Mouse (Mus musculus) forelimb bud, embryonic 11.5 days (tissue): ENCODE data around the gene Arsb.

Experiments used
- DNase-seq: peaks from one replicate; pipeline ENCODE4 v3.0.0-alpha.2; 2012; ENCODE audit warnings: low read depth, low spot score

Gene Arsb

DNA sequence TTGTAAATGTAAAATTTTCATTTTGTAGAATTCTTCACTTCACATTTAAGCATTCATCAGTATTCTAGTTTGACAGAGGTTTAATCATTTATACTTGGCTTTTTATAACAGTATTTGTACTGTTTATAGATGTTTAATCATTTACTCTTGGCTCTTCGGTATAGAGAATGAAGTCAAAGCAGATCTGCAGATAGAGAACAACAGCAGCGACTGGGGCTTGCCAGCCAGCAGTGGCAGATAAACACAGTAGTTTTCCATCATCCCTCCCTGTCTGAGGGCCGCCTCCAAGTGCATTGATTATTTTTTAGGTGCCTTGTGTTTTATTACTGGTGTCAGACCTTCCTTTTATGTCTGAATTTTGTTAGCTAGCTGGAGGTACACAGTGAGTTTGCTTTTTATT lies 118.6 kb downstream of the Arsb start:
- no peak for DNase-seq

DNA sequence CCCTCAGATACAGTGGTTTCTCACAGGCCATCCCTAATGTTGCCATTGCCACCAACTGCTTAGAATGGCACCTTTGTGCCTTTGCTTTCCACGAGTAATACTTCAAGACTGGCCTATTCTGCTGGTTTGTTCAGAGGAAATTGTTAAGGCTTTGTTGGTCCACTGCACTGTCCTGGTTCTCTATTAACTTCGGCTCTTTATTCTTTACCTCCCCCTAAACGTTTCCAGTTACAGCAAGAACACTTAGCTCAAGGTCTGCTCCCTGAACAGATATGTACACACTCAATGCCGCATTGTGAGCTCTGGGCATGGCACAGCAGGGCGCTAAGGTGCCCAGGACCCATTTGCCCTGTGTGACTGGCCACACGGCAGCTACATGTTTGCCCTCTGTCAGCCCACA lies 119.8 kb downstream of the Arsb start:
- no peak for DNase-seq

DNA sequence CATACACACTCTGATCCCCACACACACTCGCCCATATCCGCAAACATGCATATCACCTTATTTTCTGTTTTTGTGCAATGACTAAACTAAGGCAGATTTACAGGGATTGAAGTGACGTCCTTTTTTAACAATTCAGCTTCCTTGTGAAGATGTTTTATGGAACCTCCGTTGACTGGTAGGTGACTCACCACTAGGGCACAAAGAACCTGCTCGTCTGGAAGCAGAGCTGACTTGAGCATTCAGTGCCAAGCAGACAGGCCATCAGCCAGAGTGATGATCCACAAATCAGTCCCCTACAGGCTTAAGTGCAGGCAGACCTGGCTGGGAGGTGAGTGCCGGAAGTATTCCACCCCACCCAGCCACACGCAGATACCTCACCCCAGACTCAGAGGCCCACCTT lies 120.7 kb downstream of the Arsb start:
- DNase-seq: no peak

DNA sequence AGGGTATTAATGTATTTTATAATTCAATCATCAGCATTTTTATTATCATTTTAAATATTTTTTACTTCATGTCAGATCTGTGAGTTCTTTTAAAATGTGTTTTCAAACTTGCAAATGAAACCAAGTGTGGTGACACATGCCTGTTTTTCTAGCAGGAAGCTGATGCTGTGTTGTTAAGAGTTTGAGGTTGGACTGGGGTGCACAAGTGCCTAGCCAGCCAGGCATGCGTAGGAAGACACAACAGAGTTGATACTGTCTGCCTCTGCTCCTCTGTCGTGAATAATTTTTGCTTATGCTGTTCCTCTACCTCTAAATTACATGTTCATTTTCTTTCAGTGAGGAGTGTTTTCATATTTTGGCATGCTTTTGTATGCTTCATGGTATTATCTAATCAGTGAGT lies 122.7 kb downstream of the Arsb start:
- no peak for DNase-seq

DNA sequence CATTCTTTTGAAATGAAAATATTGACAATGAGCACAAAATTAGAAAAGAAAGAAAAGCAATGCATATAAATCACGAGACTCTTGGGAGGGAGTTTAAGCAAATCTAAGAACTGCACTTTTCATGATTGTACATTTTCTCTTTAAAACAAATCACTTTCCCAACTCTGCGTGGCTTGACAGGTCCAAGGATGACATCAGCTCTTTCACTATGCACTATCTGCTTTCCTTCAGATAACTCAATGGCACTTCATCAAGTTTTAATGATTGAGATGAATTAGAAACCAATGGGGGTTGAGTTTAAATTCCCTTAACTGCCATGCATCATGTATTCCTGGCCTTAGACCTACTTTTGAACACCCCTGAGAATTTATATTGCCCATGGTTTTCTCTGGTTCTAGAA lies 124.0 kb downstream of the Arsb start:
- no peak for DNase-seq

DNA sequence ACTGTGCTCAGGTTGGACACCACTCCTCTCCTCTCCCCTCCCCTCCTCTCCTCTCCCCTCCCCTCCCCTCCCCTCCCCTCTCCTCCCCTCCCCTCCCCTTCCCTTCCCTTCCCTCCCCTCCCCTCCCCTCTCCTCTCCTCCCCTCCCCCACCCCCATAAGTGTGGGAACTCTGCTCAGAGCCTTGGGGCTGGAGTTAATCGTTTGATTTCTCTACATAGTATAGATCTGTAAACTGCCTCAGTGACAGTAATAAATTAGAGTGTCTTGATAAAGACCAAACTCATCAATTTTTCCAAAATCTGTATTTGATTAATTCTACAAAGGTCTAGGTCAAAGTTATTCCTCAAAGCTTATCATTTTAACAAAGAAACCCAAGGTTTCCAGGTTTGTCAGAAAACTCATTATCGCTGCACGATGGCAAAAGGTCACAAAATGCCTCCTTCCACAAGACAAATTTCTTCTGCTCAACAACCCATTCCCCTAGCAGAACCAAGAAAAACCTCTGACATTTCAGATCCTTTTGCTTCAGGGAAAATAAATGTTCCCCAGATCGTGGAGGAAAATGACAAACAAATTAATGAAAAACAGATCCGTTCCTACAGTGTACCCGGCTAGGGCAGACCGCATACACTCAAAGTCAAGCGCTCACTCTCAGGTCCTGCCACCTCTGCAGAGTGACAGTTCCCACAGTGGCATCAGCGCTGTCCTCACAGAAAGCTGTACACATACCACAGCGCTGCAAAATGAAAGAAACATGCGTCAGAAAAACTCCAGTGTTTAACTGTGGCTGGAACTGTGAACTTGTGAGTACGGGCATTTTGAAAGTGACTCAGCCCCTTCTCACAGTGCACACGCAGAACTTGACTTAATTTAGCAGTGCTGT lies 126.8 kb downstream of the Arsb start:
- DNase-seq: peak; percentile 69

DNA sequence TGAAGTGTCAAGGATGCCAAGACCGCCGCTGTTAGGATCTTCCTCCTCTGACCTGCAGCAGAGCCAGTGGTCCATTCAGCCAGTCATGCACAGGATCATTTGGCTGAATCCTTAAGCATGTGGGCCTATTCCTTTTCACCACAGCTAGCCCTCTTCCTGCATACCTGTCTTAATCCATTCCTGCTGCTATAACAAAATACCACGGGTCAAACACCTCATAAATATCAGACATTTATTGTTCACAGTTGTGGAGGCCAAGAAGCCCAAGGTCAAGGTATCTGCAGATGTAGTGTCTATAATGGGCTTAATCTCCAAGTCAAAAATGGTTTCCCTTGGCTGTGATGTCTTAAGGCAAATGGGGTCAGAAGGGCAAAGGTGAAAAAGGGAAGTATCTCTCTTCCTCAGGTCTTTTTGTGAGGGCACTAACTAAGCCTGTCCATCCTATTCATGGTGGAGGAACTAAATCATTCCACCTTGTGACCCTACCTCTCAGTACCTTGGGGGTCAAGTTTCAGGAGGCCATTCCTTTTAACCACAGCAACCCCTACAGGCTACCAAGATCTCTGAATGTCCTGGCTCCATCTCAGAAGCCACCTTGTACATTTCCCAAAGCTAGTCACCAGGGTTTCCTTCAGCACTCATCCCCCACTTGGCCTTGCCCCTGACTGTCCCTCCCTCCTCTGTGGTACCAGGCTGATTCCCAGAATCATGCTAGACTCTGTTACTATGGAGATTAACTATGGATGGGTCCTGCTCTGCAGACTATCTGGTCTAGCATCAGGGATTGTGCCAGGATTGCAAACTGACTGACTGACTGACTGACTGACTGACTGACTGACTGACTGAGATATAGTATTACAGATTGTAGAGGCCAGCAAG lies 128.2 kb downstream of the Arsb start:
- DNase-seq: peak; percentile 85

DNA sequence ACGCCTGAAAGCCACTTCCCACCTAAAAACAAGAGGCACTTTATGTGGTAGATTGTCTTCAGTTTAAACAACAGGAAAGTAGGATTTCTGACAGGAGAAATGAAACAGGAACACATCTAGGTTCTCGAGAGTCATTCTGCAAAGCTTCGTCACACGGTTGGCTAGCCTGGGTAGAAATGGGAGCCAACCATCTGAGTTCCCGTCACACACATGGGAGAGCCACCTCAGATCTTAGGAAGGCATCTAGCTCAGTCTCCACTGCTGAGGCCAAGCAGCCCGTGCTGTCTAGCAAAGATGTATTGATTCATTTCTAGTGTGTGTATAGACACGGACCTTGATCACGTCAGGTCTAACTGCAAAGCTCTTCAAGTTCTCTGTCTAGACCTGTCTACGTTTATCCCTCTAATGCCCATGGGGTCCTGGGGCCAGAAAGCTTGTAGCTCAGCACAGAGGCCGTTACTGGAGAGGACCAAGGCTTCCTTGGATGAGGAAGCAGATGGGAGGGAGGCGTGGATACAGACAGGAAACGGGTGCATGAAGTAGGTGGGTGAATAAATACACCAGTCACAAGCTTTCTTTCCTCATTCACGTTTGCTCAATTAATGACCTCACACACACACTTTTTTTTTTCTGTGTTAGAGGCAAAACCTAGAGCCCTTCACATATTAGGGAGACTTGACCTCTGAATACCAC lies 129.7 kb downstream of the Arsb start:
- DNase-seq: no peak

DNA sequence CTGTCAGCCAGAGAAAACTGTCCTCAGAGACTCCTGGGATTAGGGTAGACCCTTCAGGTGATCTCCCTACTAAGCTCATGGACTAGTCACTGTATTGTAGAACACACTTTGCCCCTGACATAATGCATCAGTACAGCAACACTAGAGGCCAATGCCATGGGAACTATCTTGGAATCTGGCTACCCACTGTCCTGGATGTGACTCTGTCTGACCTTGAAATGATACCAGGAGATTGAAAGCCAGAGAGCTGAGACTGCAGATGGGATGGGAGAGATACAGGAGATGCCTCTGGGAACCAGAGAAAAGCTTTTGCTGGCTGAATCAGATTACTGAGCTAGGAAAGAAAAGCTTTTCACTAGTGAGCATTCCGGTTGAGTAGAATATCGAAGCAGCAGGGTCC lies 130.7 kb downstream of the Arsb start:
- no peak for DNase-seq

DNA sequence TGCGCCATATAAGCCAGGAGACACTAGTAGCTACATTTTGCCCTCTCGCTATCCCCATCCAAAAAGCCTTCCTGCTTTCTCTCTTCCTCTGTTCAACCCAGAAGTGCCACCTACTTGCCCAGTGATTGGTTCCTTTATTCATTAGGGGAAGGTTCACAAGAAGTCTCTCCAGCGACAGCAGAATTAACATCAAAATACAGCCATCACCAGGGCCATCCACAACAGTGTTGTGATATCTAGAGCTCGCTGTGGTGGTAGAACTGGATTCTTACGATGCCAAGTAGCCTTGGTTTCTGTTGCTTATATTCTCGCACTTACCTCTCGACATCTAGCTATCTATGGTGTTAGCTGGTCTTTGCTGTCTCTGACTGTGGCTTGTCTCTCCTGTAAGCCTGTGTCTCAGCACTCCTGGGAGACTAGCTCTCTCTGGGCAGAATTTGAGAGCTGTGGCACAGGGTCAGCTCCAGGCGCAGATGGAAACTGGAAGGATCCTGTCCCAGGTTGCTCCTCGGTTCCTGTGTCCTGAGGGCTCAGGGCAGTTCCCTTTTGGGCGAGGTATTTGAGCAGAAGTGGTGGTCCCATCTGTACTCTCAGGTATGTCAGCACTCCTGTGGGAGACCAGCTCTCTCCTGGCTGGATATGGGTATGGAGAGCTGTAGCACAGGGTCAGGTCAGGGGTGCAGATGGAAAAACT lies 135.3 kb downstream of the Arsb start:
- no peak for DNase-seq

DNA sequence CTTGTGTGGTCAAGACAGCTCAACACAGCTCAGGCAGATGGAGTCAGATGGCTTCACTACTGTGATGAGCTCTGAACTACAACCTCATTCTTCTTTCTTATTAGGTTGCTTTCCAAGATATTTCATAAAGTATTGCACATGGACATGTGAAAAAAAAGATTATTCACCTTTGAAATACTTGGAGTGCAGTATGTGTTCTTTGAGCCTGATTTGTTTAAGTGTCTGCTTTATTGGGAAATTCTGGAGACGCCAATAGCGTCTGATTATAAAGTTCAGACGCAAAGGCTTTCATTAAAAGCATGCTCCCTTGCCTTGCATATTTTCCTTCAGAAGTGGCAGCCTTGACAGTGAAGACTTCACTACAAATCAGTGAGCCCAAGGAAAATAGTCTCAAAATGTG lies 136.5 kb downstream of the Arsb start:
- no peak for DNase-seq

DNA sequence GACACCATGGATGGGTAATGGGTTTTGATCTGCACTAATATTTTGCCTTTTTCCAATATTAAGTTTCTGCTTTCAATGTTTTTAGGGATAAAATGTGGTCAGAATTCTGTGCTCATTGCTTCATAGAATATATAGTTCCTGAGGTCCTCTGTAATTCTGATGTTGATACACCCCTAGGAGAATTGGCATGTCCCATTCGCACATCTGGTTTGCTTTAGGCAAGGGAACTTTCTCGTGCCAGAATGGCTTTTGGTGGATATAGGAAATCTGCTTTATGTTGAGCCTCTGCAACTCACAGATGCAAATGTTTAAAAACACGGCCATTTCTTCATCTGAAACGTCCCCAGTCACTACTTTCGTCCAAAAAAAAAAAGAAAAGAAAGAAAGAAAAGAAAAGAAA lies 138.4 kb downstream of the Arsb start:
- DNase-seq: peak; percentile 53

DNA sequence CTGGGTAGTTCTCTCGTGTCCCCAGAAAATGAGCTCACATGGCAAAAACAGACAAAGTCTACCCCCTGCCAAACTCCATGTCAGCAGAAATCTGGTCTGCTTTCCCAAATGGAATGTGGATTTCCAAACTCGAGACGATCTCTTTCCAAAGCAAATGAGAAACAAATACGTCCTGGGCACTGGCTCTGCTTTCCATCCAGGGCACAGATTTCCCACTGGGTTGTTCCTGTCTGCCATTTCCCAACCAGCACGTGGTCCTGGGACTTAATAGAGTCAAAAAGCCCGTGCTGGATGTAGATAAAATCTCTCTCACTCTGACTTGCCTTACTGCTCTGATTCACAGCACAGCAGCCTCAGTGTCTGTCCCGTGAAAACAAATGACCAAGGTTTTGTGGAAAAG lies 139.6 kb downstream of the Arsb start:
- DNase-seq: no peak

DNA sequence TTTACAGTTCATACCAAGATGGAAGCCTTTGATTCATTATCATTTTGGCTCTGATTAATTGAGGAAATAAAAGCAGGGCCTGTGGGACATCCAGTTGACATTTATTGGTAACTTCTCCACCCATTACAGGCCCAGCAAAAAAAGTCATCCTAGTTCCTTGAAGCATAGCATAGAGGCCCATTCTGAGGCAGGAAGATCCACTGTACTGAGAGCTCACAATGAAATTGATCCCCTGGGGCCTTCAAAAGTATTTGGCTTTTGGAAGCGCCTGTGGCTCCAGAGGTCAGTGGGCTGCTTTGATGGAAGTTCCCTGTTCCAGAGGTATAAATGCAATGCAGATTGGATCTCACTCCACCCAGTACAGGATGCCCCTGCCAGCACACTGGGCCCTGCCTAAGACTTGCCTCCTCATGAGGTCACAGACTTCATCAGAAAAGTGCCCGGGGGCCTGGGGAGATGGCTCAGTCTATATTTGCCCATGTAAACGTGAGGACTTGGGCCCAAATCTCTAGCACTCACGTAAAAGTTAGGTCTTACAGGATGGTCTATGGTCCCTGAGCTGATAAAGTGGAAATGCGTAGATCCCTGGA lies 141.0 kb downstream of the Arsb start:
- DNase-seq: no peak

DNA sequence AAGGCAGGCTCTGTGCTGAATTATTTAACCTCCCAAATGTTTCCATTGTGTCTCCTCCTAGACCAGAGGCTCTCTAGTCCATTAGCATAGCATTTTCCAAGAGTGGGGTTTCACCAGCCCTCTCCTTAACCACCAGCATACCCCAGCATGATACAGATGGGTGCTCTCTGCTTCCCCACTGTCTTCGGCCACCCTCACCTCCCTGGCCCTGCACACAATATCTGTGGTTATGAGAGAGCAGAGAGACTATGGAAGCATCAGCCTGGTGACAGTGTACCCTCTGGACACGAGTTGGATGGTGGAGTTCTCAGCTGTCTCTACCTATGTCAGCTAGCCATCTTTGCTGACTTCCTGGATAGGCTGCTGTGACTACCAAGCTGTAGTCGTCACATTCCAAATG lies 142.8 kb downstream of the Arsb start:
- no peak for DNase-seq

DNA sequence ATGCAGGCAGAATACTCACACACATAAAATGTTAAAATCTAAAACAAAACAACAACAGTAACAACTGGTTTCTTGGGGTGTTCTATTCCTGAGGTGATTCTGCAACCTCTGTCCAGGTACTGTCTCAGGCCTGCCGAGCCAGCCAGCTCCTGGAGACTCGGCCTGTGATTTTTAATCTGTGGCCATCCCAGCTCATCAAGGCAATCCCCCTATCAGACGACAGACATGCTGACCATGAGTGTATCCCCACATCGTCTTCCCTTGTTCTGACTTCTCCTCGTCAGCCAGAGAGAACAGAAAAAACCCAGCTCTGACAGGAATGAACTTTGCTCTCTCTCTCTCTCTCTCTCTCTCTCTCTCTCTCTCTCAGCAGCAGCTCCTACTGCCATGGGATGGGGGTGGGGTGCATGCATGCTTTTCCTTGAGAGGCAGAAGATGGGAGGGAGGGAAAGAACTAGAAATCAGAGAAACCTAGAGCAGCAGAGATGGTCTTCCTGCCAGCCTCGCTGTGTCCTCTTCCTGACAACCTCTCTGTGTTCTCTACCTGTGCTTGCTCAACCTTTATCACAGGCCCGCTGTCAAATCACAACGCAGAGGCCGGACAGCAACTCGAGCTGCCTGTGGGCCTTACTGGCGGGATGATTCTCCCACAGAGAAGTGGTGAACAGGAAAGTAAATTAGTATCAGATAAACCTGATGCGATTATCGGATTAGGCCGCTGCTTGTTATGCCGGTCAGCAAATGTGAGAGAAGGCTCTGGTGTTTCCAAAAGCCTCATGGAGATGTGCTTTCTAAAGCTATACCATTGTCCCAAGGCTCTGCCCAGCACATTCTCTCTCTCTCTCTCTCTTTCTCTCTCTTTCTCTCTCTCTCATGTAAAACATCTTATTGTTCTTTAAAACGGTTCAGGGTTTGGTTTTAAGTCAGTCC lies 144.5 kb downstream of the Arsb start:
- DNase-seq: no peak

DNA sequence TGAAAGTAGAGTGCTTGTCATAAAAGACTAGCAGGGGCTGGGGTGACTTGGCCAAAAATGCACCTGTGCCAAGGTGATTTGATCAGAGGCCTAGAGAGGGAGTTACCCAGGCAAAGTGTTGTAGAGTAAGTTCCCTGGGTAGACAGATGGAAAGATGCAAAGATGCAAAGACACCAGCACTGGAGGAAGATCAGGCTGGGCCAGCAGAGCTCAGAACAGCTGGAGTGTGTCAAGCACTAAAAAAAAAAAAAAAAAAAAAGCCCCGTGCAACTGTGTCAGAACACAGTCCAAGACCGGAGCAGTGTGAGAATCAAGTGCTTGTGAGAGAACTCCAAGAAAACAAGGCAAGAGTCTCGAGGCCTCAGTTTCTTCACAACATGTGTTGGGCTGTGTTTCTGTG lies 148.1 kb downstream of the Arsb start:
- no peak for DNase-seq

DNA sequence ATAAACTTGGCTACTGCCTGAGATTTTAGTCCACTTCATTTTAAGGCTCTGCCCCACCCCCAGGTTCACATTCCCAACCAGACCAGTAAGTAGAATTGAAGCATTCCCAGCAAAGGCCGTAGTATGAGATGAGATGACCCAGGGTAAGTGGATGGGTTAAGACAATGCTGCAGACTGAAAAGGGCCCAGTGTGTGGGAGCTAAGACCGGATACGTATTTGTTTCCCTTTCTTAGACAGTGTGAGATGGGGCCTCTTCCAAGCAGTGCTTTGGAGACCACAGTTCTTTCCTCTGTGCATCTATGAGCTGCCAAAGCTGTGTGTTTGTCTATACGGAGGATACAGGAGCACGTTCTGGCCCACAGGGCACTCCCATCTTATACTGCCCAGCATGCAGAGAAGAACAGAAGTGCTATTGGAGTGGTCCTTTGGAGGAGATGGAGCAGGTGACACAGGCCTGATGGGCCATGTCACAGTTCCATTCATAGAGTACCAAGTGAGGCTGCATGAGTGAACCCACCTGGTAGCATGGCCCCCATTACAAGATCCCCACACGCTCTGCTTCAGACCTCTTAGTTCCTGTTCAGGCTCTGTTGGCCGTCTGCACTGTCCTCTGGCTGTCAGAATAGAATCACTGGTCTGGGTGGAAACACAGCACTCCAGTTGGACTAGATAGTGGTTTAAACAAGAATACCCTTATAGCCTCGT lies 148.8 kb downstream of the Arsb start:
- no peak for DNase-seq

DNA sequence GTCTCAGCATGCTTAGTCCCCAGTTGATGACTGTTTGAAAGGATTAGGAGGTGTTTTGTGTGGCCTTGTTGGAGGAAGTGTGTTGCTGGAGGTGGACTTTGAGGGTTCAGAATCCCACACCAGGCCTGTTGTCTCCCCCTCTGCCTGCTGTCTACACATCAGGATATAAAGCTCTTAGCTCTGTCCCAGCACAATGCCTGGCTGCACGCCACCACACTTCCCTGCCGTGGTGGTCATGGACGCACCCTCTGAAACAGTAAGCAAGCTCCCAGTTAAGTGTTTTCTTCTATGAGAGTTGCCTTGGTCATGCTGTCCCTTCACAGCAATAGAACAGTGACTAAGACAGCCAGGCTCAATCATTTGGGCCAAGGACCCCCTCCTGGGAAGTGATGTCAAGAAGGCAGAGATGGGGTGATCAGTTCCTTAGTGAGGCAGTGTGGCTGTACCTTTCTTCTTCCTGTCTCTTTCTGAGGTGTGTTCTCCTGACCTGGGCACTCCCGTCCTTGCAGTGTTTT lies 149.4 kb downstream of the Arsb start:
- no peak for DNase-seq
